Mouse (Mus musculus): ENCODE measurements at regions not wholly inside any gene's neighbourhood (a gene's known extent, or its start where the extent isn't known, plus 50 kb on each side); places are given as distances from the start of the nearest gene placed in this dataset.

DNA sequence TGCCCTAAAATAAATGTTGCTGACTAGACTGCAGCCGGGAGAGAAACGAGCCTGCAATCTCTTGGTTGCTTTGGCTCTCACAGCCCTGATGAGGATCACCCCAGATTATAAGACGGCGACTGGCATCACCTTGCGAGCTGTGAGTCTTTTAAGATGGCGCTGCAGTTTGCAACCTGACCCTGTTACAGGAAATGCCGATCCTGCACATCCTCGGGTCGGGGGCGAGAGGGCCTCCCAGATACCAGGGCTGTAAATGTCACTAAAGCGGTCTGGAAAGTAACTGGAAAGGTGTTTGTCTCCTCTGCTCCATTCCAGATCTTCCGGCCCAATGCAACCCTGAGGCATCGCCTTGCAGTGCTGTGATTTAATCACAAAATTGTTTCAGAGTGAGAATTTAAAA, 53.4 kb downstream of the Cartpt start:
- 18% methylated on average over 13 of the region's 13 CpGs for WGBS
- Histone ChIP-seq H3K36me3 (no peaks in the 10 kb centered on the region), H3K4me1 (replicated peaks) (0 out of 2 replicates have a peak, but pooled peaks cover 2% of the 10 kb centered on the region), H3K4me3 (replicated peaks) (no peak overlapping the region), H3K9me3 (no peaks in the 10 kb centered on the region), H3K27me3 (replicated peaks) (no peaks in the 10 kb centered on the region), H3K9ac (no peak overlapping the region), H3K4me2 (replicated peaks) (peak overlapping the region; percentile 26; the same call in 1 of the 2 replicates), H3K27ac (no peak overlapping the region)
- no peak for ATAC-seq

DNA sequence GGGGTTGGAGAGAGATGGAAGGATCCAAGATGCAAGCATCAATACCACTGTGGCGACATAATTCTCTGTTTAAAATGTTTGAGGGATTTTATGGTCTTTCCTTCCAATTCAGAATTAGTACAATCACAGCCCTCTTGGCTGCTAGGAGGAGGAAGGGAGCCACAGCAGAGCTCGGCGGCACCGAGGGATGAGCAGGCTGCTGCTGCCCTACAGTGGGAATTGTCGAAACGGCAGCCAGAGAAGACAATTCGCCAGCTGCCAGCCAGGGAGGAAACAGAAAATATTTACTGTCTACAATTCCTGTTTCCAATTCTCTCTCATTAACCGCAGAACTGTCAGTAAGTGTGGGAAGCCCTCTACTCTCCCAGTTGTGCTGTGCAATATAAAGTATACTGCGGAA, 58.3 kb downstream of the Cartpt start:
- WGBS, result 14% methylated on average over 9 of the region's 9 CpGs
- H3K4me1 ChIP-seq (replicated peaks), result peaks cover 5% of the 10 kb centered on the region; the same call in 1 of the 2 replicates
- no peaks in the 10 kb centered on the region for H3K36me3 ChIP-seq
- no peak overlapping the region for H3K4me3 ChIP-seq (replicated peaks)
- H3K9me3 ChIP-seq, result no peaks in the 10 kb centered on the region
- no peak overlapping the region for H3K4me2 ChIP-seq (replicated peaks)
- H3K9ac ChIP-seq, result no peak overlapping the region
- H3K27ac ChIP-seq, result no peak overlapping the region
- H3K27me3 ChIP-seq (replicated peaks), result no peaks in the 10 kb centered on the region
- ATAC-seq, result peak; percentile 63; the same call in 1 of the 2 replicates

DNA sequence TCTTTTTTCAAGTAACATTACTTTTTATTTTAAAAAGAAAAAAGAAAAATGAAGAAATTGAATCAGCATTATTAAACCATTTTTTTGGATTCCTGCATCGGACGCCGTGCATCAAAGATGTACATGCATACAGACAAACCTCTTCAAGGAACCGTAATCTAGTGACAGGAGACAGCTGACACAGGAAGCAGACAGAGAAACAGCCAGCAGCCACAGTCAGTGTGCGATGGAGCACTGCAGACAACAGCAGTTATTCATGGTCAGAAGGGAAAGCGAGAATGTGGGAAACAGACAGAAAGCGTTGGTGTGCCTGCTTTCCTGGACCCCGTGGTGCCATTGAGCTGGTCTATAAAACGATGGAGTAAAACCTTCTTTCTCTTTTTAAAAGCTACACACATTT, 61.4 kb downstream of the Cartpt start:
- peaks cover 3% of the 10 kb centered on the region; the same call in 1 of the 2 replicates for H3K4me1 ChIP-seq (replicated peaks)
- H3K4me3 ChIP-seq (replicated peaks), result no peak overlapping the region
- ATAC-seq, result no peak
- H3K36me3 ChIP-seq, result no peaks in the 10 kb centered on the region
- H3K9me3 ChIP-seq, result no peaks in the 10 kb centered on the region
- WGBS, result 29% methylated on average over 9 of the region's 9 CpGs
- H3K27me3 ChIP-seq (replicated peaks), result no peaks in the 10 kb centered on the region
- no peak overlapping the region for H3K4me2 ChIP-seq (replicated peaks)
- H3K9ac ChIP-seq, result no peak overlapping the region
- H3K27ac ChIP-seq, result no peak overlapping the region

DNA sequence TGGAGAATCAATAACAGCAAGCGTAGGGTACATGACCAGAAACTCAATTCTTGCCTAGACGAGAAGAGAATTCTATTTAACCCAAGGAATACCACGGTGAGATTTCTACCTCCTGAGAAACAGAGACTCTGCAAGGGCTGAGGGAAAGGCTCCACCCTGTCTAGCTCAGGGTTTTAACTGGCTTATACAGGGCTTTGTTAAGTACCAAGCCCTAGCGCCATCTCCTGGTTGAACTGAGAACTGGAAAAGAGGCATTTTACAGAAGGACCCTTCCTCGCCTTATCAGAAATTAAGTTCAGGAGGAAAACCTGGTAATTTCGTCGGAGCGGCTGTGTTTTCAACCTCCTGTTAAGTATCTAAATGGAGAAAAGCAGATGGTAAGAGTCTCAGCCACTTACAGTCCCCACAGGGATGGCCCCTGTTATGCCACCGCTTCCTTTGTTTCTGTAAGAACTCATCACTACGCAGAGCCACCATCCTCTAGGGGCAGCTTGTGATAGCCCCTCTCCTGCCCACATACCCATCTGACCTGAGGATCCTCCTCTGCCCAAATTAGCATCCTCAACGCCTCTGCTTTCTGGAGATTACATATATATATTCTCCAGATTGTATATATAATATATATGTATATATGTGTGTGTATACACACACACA, 63.0 kb downstream of the Cartpt start:
- ATAC-seq, result peak; percentile 56
- WGBS, result 43% methylated on average over 11 of the region's 11 CpGs
- no peaks in the 10 kb centered on the region for H3K27me3 ChIP-seq (replicated peaks)

DNA sequence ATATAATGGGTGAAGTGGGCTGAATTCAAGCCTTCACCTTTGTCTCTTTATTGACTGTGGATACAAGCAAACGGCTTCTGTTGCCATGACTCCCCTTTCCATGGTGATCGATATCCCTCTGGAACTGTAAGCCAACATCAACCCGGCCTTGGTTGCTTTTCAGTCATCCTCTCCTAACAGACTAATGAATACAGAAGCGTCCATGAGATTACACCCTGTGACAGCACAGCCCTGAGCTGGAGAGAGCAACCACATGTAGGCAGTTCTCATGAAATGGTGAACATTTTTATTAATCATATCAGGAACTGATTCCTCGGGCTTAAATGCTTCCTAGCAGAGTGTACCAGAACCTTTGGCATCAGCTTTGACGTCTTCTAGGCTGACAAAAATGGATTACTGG, 63.7 kb downstream of the Cartpt start:
- Histone ChIP-seq H3K36me3 (no peaks in the 10 kb centered on the region), H3K4me3 (replicated peaks) (no peak overlapping the region), H3K4me2 (replicated peaks) (no peak overlapping the region), H3K4me1 (replicated peaks) (peaks cover 3% of the 10 kb centered on the region; the same call in 1 of the 2 replicates), H3K27me3 (replicated peaks) (no peaks in the 10 kb centered on the region), H3K27ac (no peak overlapping the region), H3K9ac (no peak overlapping the region), H3K9me3 (no peaks in the 10 kb centered on the region)
- WGBS, result 77% methylated on average over 6 of the region's 6 CpGs
- no peak for ATAC-seq

More for the DNA sequence above, 63.0 kb downstream of the Cartpt start:
- Histone ChIP-seq H3K9ac (no peak overlapping the region), H3K36me3 (no peaks in the 10 kb centered on the region), H3K4me1 (replicated peaks) (peaks cover 3% of the 10 kb centered on the region; the same call in 1 of the 2 replicates), H3K27ac (no peak overlapping the region), H3K4me2 (replicated peaks) (no peak overlapping the region), H3K9me3 (no peaks in the 10 kb centered on the region), H3K4me3 (replicated peaks) (no peak overlapping the region)

DNA sequence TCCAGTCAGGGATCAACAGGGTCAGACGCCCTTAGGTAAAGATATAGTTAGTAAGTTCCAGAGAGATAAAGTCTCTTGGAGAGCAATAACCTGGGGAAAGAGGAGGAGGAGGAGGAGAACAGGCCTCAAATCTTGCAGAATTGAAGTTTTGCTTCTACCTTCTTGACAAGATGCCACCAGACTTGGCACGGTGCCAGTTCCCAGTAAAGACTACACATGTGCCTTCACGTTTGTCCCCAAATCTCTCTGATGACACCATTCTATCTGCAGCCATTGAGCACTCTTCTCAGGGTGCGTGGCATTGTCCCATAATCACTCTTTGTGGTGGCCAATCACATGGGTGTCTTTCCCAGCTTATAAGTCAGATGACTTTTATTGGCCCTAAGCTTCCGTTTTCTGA, 64.3 kb downstream of the Cartpt start:
- WGBS, result 80% methylated on average over 5 of the region's 5 CpGs
- Histone ChIP-seq H3K4me3 (replicated peaks) (no peak overlapping the region), H3K9ac (no peak overlapping the region), H3K9me3 (no peaks in the 10 kb centered on the region), H3K27ac (no peak overlapping the region), H3K36me3 (no peaks in the 10 kb centered on the region), H3K27me3 (replicated peaks) (no peaks in the 10 kb centered on the region), H3K4me2 (replicated peaks) (no peak overlapping the region), H3K4me1 (replicated peaks) (peaks cover 3% of the 10 kb centered on the region; the same call in 1 of the 2 replicates)
- ATAC-seq, result no peak

DNA sequence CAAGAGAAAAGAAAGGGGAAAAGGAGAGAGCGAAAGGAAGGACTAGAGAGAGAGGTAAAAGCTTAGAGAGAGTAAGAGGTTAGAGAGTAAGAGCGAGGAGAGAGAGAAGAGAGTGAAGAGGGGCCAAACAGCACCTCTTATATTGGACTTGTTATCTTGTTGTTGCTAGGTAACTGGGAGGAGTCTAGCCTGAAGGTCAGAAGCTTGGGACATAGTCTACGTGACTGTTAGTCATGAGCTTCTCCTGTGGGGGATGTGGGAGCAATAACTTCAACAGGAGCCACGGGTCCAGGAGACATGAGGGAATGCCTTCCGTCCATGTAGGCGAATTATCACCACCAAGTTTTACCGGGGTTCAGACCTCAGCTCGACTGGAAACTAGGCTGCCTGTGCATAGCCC, 65.4 kb downstream of the Cartpt start:
- H3K4me1 ChIP-seq (replicated peaks), result peaks cover 3% of the 10 kb centered on the region; the same call in 1 of the 2 replicates
- H3K27me3 ChIP-seq (replicated peaks), result no peaks in the 10 kb centered on the region
- WGBS, result 88% methylated on average over 8 of the region's 8 CpGs
- no peak for ATAC-seq
- no peaks in the 10 kb centered on the region for H3K36me3 ChIP-seq
- H3K9ac ChIP-seq, result no peak overlapping the region
- H3K9me3 ChIP-seq, result no peaks in the 10 kb centered on the region
- H3K4me3 ChIP-seq (replicated peaks), result no peak overlapping the region
- no peak overlapping the region for H3K27ac ChIP-seq
- H3K4me2 ChIP-seq (replicated peaks), result no peak overlapping the region

DNA sequence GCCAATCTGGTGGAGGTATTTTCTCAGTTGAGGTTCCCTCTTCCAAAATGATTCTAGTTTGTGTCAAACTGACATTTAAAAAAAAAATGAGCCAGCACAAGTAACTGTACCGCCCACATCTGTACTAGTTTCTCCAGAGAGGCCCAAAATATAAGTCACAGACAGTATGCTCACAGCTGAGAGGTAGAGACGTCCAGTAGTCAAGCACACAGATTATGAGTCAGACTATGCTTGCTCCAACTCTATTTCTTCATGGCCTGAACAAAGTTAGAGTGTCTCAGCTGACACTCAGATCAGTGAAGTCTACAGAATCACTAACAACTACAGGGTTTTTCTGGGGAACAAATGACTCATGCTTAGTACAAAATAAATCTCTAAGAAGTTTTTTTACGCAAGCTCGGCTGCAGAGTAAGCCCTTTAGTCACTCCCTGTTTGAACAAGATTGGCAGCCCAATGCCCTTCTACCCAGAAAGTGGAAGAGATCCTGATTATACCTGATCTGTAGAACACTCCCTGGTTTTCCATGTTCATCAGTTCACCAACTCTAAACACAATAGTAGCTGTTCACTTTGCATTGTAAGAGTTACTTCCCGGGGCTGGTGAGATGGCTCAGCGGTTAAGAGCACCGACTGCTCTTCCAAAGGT, 70.7 kb downstream of the Cartpt start:
- Histone ChIP-seq H3K4me2 (replicated peaks) (no peak overlapping the region), H3K9ac (no peak overlapping the region), H3K27ac (no peak overlapping the region), H3K27me3 (replicated peaks) (no peaks in the 10 kb centered on the region), H3K9me3 (no peaks in the 10 kb centered on the region), H3K4me3 (replicated peaks) (no peak overlapping the region), H3K36me3 (no peaks in the 10 kb centered on the region), H3K4me1 (replicated peaks) (no peaks in the 10 kb centered on the region)
- ATAC-seq, result no peak
- WGBS, result 79% methylated on average over 7 of the region's 7 CpGs

DNA sequence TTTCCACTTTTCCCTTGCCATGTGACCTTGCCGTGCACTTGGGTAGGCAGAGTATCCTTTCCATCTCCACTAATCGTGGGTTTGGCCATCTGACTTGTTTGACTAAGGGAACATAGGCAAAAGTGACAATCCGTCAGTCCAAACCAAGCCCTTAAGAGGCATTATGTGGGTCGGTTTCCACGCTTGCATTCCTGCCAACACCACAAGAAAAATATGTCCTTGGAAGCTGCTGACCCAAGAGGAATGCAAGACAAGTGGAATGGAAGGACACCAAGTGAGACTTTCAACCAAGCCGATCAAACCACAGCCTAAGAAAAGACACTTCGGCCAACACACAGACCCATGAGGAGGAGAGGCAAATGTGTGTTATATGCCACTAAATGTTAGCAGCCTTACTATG, 73.3 kb downstream of the Cartpt start:
- WGBS, result 87% methylated on average over 7 of the region's 7 CpGs
- no peak overlapping the region for H3K4me2 ChIP-seq (replicated peaks)
- no peak for ATAC-seq

DNA sequence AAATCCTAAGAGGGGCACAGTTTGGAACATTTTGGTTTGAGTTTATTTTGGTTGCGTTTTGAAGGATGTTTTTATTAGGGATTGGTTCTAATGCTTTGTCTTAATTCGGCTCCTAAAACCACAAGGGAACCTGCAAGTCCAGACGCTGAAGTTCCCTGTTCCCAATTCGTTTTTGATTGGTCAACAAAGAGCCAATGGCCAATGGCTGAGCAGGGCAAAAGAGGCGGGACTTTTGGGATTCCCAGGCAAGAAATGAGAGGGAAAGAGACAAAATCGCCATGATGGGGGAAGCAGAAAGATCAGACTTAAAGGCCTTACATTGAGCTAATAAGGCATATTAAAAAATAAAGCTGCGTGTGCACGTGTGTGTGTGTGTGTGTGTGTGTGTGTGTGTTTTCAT, 76.3 kb downstream of the Cartpt start:
- Histone ChIP-seq H3K36me3 (no peaks in the 10 kb centered on the region), H3K27me3 (replicated peaks) (no peaks in the 10 kb centered on the region), H3K4me1 (replicated peaks) (no peaks in the 10 kb centered on the region), H3K4me3 (replicated peaks) (no peak overlapping the region), H3K9ac (no peak overlapping the region), H3K9me3 (no peaks in the 10 kb centered on the region), H3K27ac (no peak overlapping the region), H3K4me2 (replicated peaks) (no peak overlapping the region)
- 67% methylated on average over 8 of the region's 8 CpGs for WGBS
- no peak for ATAC-seq

More for the DNA sequence above, 73.3 kb downstream of the Cartpt start:
- H3K27me3 ChIP-seq (replicated peaks), result no peaks in the 10 kb centered on the region
- no peaks in the 10 kb centered on the region for H3K4me1 ChIP-seq (replicated peaks)
- no peaks in the 10 kb centered on the region for H3K36me3 ChIP-seq
- H3K27ac ChIP-seq, result no peak overlapping the region
- no peak overlapping the region for H3K4me3 ChIP-seq (replicated peaks)
- H3K9me3 ChIP-seq, result no peaks in the 10 kb centered on the region
- no peak overlapping the region for H3K9ac ChIP-seq

DNA sequence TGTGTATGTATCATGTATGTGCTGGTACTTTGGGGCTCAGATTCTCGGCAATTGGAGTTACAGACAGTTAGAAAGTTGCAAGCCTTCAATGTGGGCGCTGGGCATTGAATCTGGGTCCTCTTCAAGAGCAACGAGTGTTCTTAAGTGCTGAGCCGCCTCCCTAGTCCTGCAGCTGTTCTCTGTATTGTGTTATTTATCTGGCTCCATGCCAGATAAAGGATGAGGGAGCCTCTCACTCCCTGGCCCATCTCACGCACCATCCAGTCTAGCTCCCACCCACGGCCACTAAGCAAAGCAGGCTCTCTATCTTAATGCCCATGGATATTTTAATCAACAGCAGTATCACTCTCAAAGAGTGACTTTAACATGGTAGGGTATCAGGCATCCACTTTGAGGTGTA, 84.2 kb downstream of the Cartpt start:
- H3K4me2 ChIP-seq (replicated peaks), result no peak overlapping the region
- H3K9me3 ChIP-seq, result no peaks in the 10 kb centered on the region
- ATAC-seq, result no peak
- H3K4me3 ChIP-seq (replicated peaks), result no peak overlapping the region
- H3K27me3 ChIP-seq (replicated peaks), result no peaks in the 10 kb centered on the region
- H3K36me3 ChIP-seq, result no peaks in the 10 kb centered on the region
- H3K27ac ChIP-seq, result no peak overlapping the region
- no peak overlapping the region for H3K9ac ChIP-seq
- no peaks in the 10 kb centered on the region for H3K4me1 ChIP-seq (replicated peaks)
- WGBS, result 48% methylated on average over 6 of the region's 6 CpGs

DNA sequence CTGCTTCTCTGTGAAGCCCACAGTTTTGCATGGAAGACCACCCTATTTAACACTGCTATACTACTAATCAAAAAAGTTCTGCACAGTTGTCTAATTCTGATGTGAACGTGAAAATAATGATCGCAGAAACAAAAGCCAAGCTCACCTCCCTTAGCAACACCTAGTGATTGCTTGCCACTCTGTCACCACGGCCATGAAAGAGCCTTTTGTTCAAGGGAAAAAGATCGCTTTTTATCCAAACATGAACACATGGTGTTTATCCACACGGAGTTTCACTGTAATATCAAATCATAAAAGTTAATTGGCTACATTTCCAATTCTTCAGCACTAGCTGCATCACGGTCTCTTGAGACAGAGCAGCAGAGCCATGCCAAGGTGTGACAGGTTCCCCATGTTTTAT, 85.1 kb downstream of the Cartpt start:
- Histone ChIP-seq H3K27ac (no peak overlapping the region), H3K9me3 (no peaks in the 10 kb centered on the region), H3K27me3 (replicated peaks) (no peaks in the 10 kb centered on the region), H3K36me3 (no peaks in the 10 kb centered on the region), H3K4me3 (replicated peaks) (no peak overlapping the region), H3K4me1 (replicated peaks) (no peaks in the 10 kb centered on the region), H3K9ac (no peak overlapping the region), H3K4me2 (replicated peaks) (no peak overlapping the region)
- no peak for ATAC-seq
- WGBS, result 74% methylated on average over 6 of the region's 6 CpGs

DNA sequence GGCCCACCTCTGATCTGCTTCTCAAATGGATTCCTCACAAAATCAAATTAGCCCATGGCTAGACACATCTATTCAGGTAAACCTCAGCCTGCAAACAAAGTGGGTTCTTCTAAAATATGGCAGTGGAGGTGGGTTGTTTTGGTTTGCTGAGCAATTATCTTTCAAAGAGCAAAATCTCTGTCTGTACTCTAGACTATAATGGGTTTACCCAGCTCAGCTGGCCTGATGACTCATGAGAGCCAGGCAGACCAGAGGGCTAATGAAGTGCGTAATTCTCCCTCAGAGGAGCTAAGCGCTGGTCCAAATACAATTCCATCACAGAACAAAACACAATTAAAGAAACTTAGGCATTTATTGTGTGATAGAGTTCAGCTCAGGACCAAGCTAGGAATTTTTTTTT, 86.1 kb downstream of the Cartpt start:
- H3K4me1 ChIP-seq (replicated peaks), result no peaks in the 10 kb centered on the region
- no peak for ATAC-seq
- WGBS, result 74% methylated on average over 2 of the region's 2 CpGs
- no peak overlapping the region for H3K4me3 ChIP-seq (replicated peaks)
- no peak overlapping the region for H3K27ac ChIP-seq
- H3K27me3 ChIP-seq (replicated peaks), result no peaks in the 10 kb centered on the region
- H3K9ac ChIP-seq, result no peak overlapping the region
- no peak overlapping the region for H3K4me2 ChIP-seq (replicated peaks)
- no peaks in the 10 kb centered on the region for H3K36me3 ChIP-seq
- no peaks in the 10 kb centered on the region for H3K9me3 ChIP-seq
